Mouse (Mus musculus) bone marrow, adult 2 months (tissue): Measurements from ENCODE around the gene Marc2.

Experiments used
- CTCF ChIP-seq: fragments of 200-500 bp; IDR thresholded peaks from 2 replicates; pipeline ENCODE4 v1.5.1; 2011; ENCODE audit warnings: low read length, control low read depth; ENCODE audit not compliant: control insufficient read depth, insufficient read depth
- POLR2A ChIP-seq: fragments of 200-500 bp; IDR thresholded peaks from 2 replicates; pipeline ENCODE4 v1.6.1; 2011; ENCODE audit warnings: low read depth, mild to moderate bottlenecking, control low read depth, low read length, borderline replicate concordance; ENCODE audit not compliant: control insufficient read depth

- TF ChIP-seq POLR2A: no peak
- TF ChIP-seq CTCF: no peak
Measured at GRCm38 (mm10) chr1:184777061-184777795, 69.0 kb downstream of the Marc2 start.
